Comparison of ENCODE assay signal across 8 mouse cellular contexts in genomic region chr19:4192251-4192985, GRCm38 (mm10). TPM values are rescaled to one million over a fixed set of nuclear protein-coding genes. Genes with fewer than 3 reads are reported as not detected.
A peak's percentile ranks its signal among the peaks of the same experiment; 100 is the strongest.
DNase-seq lines count a peak whose midpoint lies in the region; ATAC-seq and TF ChIP-seq lines count a peak whose summit lies in the region.

No protein-coding gene starts in this region.

- DNase-seq in heart, postnatal 25 days (ENCODE audit: low spot score): no peak
- DNase-seq in liver, embryonic 11.5 days (ENCODE audit: low spot score): no peak
- no peak for DNase-seq in right cerebral cortex, postnatal 4 days
- no peak for DNase-seq in urinary bladder, postnatal 10 days (ENCODE audit: low spot score)
- no peak for DNase-seq in adrenal gland, postnatal 10 days

- no peaks in the 10 kb centered on the region for H3K9me3 ChIP-seq in heart, embryonic 12.5 days (replicated peaks)
- no peaks in the 10 kb centered on the region for H3K9me3 ChIP-seq in ES-Bruce4 (replicated peaks; ENCODE audit: control insufficient read depth, insufficient read depth, low read length, poor library complexity, severe bottlenecking)
- H3K9me3 ChIP-seq in liver, embryonic 11.5 days (ENCODE audit: control insufficient read depth, low read length): no peaks in the 10 kb centered on the region

- peaks cover 44% of the 10 kb centered on the region for H3K36me3 ChIP-seq in heart, embryonic 12.5 days
- H3K36me3 ChIP-seq in ES-Bruce4 (ENCODE audit: control insufficient read depth, insufficient read depth, low read length, poor library complexity, severe bottlenecking): peaks cover 41% of the 10 kb centered on the region
- peaks cover 36% of the 10 kb centered on the region for H3K36me3 ChIP-seq in liver, embryonic 11.5 days (ENCODE audit: control insufficient read depth, insufficient read depth, low read length)

- peak overlapping the region; percentile 74 for H3K4me3 ChIP-seq in heart, embryonic 12.5 days
- H3K4me3 ChIP-seq in ES-Bruce4 (ENCODE audit: low read depth, low read length): peak overlapping the region; percentile 90
- H3K4me3 ChIP-seq in liver, embryonic 11.5 days (ENCODE audit: low read depth, low read length): peak overlapping the region; percentile 95

- peak overlapping the region; percentile 88 for H3K27ac ChIP-seq in heart, embryonic 12.5 days (ENCODE audit: poor library complexity, severe bottlenecking)
- H3K27ac ChIP-seq in ES-Bruce4 (ENCODE audit: insufficient read depth, low read length): no peak overlapping the region
- H3K27ac ChIP-seq in liver, embryonic 11.5 days (ENCODE audit: low read depth, low read length): peak overlapping the region; percentile 90

- under 1% methylated on average over 51 of the region's 52 CpGs for WGBS in heart, embryonic 12.5 days
- under 1% methylated on average over 50 of the region's 52 CpGs for WGBS in liver, embryonic 11.5 days

- H3K9ac ChIP-seq in heart, embryonic 12.5 days: peak overlapping the region; percentile 92
- H3K9ac ChIP-seq in ES-Bruce4 (ENCODE audit: low read depth, poor library complexity, severe bottlenecking): peak overlapping the region; percentile 97
- H3K9ac ChIP-seq in liver, embryonic 11.5 days (ENCODE audit: low read depth, low read length): peak overlapping the region; percentile 98

- intact Hi-C loops in heart, postnatal 25 days (cut with DNase I): no loop called here

- TF ChIP-seq POLR2A in ES-Bruce4 (IDR thresholded peaks at IDR 0.05; ENCODE audit: insufficient read depth, low read length): no peak

- no peaks in the 10 kb centered on the region for H3K27me3 ChIP-seq in heart, embryonic 12.5 days (replicated peaks)
- no peaks in the 10 kb centered on the region for H3K27me3 ChIP-seq in ES-Bruce4 (ENCODE audit: control insufficient read depth, insufficient read depth, low read length, poor library complexity, severe bottlenecking)
- H3K27me3 ChIP-seq in liver, embryonic 11.5 days (replicated peaks; ENCODE audit: control insufficient read depth, insufficient read depth, low read length): no peaks in the 10 kb centered on the region

- ATAC-seq in heart, embryonic 12.5 days (ENCODE audit: insufficient number of reproducible peaks, low FRiP score): peak; percentile 69
- peak; percentile 22 for ATAC-seq in erythroid progenitor cell, adult 5-6 weeks (replicated peaks; ENCODE audit: low FRiP score, poor library complexity, severe bottlenecking)
- peak; percentile 56 for ATAC-seq in liver, embryonic 11.5 days (replicated peaks; ENCODE audit: low FRiP score)

- TF ChIP-seq CTCF in ES-Bruce4 (IDR thresholded peaks at IDR 0.05; ENCODE audit: low read depth, low read length): no peak

- peaks cover 50% of the 10 kb centered on the region for H3K4me1 ChIP-seq in heart, embryonic 12.5 days (replicated peaks)
- no peaks in the 10 kb centered on the region for H3K4me1 ChIP-seq in ES-Bruce4 (ENCODE audit: control insufficient read depth, insufficient read depth, low read length)
- H3K4me1 ChIP-seq in liver, embryonic 11.5 days (replicated peaks; ENCODE audit: control insufficient read depth, insufficient read depth, low read length): peaks cover 37% of the 10 kb centered on the region

- TF ChIP-seq EP300 in ES-Bruce4 (IDR thresholded peaks at IDR 0.05; ENCODE audit: insufficient read depth, low read depth, low read length): no peak

- H3K4me2 ChIP-seq in heart, embryonic 12.5 days: peak overlapping the region; percentile 86
- H3K4me2 ChIP-seq in liver, embryonic 11.5 days: peak overlapping the region; percentile 95

RNA-seq across cellular contexts. Expression of gene Ppp1ca, which starts 0.6 kb away (rescaled TPM):
- 627 and 649 TPM in 2 replicates for polyA plus RNA-seq in heart, embryonic 12.5 days (2016; fragmentation: Nextera tagmentation; extraction: Ambion mirVana)
- 100 to 1,000 TPM; 337 TPM for total RNA-seq in heart, postnatal 25 days (2021)
- polyA plus RNA-seq in ES-Bruce4 (2011; ENCODE audit: insufficient read depth, insufficient read length, low read depth, missing spikeins): 295 and 298 TPM in 2 replicates
- total RNA-seq in erythroid progenitor cell, adult 5-6 weeks (2015; ENCODE audit: low replicate concordance): 181 and 188 TPM in 2 replicates
- 185 and 268 TPM in 2 replicates for total RNA-seq in erythroid progenitor cell, adult 5-6 weeks (2017; ENCODE audit: low replicate concordance)
- 773 and 809 TPM in 2 replicates for polyA plus RNA-seq in liver, embryonic 11.5 days (2014; fragmentation: Nextera tagmentation; extraction: Ambion mirVana)
- 100 to 1,000 TPM; 411 to 414 TPM for total RNA-seq in adrenal gland, postnatal 10 days (2021)

RNA-seq across cellular contexts. Expression of gene Tbc1d10c, which starts 1.3 kb away (rescaled TPM):
- polyA plus RNA-seq in heart, embryonic 12.5 days (2016; fragmentation: Nextera tagmentation; extraction: Ambion mirVana): 1.5 and 1.6 TPM in 2 replicates
- total RNA-seq in heart, postnatal 25 days (2021): 1 to 10 TPM; 9.2 to 9.3 TPM
- 1.2 TPM in 2 replicates for polyA plus RNA-seq in ES-Bruce4 (2011; ENCODE audit: insufficient read depth, insufficient read length, low read depth, missing spikeins)
- total RNA-seq in erythroid progenitor cell, adult 5-6 weeks (2015; ENCODE audit: low replicate concordance): 8.0 and 31.0 TPM in 2 replicates
- total RNA-seq in erythroid progenitor cell, adult 5-6 weeks (2017; ENCODE audit: low replicate concordance): 6.2 and 14.2 TPM in 2 replicates
- polyA plus RNA-seq in liver, embryonic 11.5 days (2014; fragmentation: Nextera tagmentation; extraction: Ambion mirVana): 3.3 and 3.4 TPM in 2 replicates
- total RNA-seq in adrenal gland, postnatal 10 days (2021): 1 to 10 TPM; 4.2 to 6.6 TPM

RNA-seq across cellular contexts. Expression of gene Rad9a, which starts 9.0 kb away (rescaled TPM):
- polyA plus RNA-seq in heart, embryonic 12.5 days (2016; fragmentation: Nextera tagmentation; extraction: Ambion mirVana): 22.6 and 23.1 TPM in 2 replicates
- 1 to 10 TPM; 5.3 to 5.8 TPM for total RNA-seq in heart, postnatal 25 days (2021)
- 42.3 and 48.2 TPM in 2 replicates for polyA plus RNA-seq in ES-Bruce4 (2011; ENCODE audit: insufficient read depth, insufficient read length, low read depth, missing spikeins)
- 44.0 and 54.1 TPM in 2 replicates for total RNA-seq in erythroid progenitor cell, adult 5-6 weeks (2015; ENCODE audit: low replicate concordance)
- total RNA-seq in erythroid progenitor cell, adult 5-6 weeks (2017; ENCODE audit: low replicate concordance): 27.5 and 41.6 TPM in 2 replicates
- polyA plus RNA-seq in liver, embryonic 11.5 days (2014; fragmentation: Nextera tagmentation; extraction: Ambion mirVana): 35.7 and 38.8 TPM in 2 replicates
- 10 to 100 TPM in 1 of 2 experiments, 1 to 10 TPM in 1; 7.4 to 10.8 TPM for total RNA-seq in adrenal gland, postnatal 10 days (2021)

RNA-seq across cellular contexts. Expression of gene Carns1, which starts 17.1 kb away (rescaled TPM):
- polyA plus RNA-seq in heart, embryonic 12.5 days (2016; fragmentation: Nextera tagmentation; extraction: Ambion mirVana): 2.5 and 3.6 TPM in 2 replicates
- total RNA-seq in heart, postnatal 25 days (2021): 10 to 100 TPM; 33.5 to 34.1 TPM
- 1.7 and 2.1 TPM in 2 replicates for polyA plus RNA-seq in ES-Bruce4 (2011; ENCODE audit: insufficient read depth, insufficient read length, low read depth, missing spikeins)
- 0.72 and 2.5 TPM in 2 replicates for total RNA-seq in erythroid progenitor cell, adult 5-6 weeks (2015; ENCODE audit: low replicate concordance)
- total RNA-seq in erythroid progenitor cell, adult 5-6 weeks (2017; ENCODE audit: low replicate concordance): 0.13 and 1.5 TPM in 2 replicates
- 0.89 and 1.2 TPM in 2 replicates for polyA plus RNA-seq in liver, embryonic 11.5 days (2014; fragmentation: Nextera tagmentation; extraction: Ambion mirVana)
- 1 to 10 TPM; 4.8 to 8.8 TPM for total RNA-seq in adrenal gland, postnatal 10 days (2021)

RNA-seq across cellular contexts. Expression of gene Clcf1, which starts 21.6 kb away (rescaled TPM):
- 1.3 and 1.4 TPM in 2 replicates for polyA plus RNA-seq in heart, embryonic 12.5 days (2016; fragmentation: Nextera tagmentation; extraction: Ambion mirVana)
- total RNA-seq in heart, postnatal 25 days (2021): 1 to 10 TPM in 1 of 2 experiments, under 1 TPM in 1; 0.94 to 2.0 TPM
- 1.5 and 1.8 TPM in 2 replicates for polyA plus RNA-seq in ES-Bruce4 (2011; ENCODE audit: insufficient read depth, insufficient read length, low read depth, missing spikeins)
- not detected in 2 replicates for total RNA-seq in erythroid progenitor cell, adult 5-6 weeks (2015; ENCODE audit: low replicate concordance)
- total RNA-seq in erythroid progenitor cell, adult 5-6 weeks (2017; ENCODE audit: low replicate concordance): 0.15 and 1.2 TPM in 2 replicates
- 1.9 and 2.4 TPM in 2 replicates for polyA plus RNA-seq in liver, embryonic 11.5 days (2014; fragmentation: Nextera tagmentation; extraction: Ambion mirVana)
- 1 to 10 TPM; 8.3 to 9.8 TPM for total RNA-seq in adrenal gland, postnatal 10 days (2021)
